Mouse (Mus musculus): ENCODE data around the gene Osgin1. TPM values are rescaled to one million over a fixed set of nuclear protein-coding genes. Genes with fewer than 3 reads are reported as not detected.

Osgin1 gene
- 10 to 100 TPM in 1 of 2 experiments, 1 to 10 TPM in 1; 6.6 to 26.9 TPM for polyA plus RNA-seq (2012; fragmentation: generic; extraction: Trizol)

DNA sequence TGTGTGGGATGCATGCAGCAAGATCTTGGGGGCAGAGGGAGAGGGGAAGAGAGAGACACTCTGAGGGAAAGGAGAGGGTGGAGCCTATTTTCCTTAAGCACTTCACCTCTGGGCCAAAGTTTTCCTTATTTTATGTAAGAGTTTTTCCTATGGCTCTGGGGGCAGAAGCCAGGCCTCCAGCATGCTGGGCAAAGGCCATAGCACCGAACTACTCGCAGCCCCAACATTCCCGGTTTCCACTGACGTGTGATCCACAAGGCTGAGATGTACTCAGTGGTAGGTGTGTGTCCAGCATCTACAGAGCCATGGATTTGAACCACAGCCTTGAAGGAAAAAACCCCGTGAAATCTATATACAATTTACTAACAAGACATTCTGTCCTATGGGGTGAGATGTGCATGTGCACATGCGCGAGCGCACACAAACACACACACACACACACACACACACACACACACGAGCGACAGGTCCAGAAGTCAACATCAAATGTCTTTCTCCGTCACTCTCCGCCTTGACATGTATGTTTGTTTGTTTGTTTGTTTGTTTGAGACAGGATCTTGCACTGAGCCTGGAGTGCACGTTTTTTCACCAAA, at the start of gene Osgin1:
Osgin1 (plus strand) TSS at position 543 of the 593 bp plus-strand sequence.

DNA sequence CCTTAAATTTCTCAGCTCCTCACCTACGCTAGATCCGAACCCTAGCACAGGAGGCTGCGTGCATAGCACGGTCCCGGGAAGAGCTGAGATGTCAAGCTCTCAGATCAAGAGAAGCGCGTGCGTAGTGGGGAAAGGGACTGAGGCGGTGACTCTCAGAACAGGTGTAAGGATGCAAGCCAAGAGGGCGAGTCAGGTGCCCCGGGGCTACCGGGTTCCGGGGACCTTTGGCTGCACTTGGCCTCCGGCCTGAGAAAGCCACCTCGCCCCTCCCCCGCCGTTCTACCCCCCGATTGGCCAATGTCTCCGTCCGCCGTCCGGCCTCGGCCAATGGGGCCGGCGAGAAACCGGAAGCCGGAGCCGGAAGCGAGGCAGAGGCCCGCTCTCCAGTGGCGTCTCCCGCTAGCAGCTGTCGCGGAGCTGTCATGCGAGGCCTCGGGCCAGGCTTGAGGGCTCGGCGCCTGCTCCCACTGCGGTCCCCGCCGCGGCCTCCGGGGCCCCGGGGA, 39.3 kb upstream of the Osgin1 start, which contains the start of gene Mlycd:
Mlycd (plus strand) TSS at position 355 of the 503 bp plus-strand sequence.

DNA sequence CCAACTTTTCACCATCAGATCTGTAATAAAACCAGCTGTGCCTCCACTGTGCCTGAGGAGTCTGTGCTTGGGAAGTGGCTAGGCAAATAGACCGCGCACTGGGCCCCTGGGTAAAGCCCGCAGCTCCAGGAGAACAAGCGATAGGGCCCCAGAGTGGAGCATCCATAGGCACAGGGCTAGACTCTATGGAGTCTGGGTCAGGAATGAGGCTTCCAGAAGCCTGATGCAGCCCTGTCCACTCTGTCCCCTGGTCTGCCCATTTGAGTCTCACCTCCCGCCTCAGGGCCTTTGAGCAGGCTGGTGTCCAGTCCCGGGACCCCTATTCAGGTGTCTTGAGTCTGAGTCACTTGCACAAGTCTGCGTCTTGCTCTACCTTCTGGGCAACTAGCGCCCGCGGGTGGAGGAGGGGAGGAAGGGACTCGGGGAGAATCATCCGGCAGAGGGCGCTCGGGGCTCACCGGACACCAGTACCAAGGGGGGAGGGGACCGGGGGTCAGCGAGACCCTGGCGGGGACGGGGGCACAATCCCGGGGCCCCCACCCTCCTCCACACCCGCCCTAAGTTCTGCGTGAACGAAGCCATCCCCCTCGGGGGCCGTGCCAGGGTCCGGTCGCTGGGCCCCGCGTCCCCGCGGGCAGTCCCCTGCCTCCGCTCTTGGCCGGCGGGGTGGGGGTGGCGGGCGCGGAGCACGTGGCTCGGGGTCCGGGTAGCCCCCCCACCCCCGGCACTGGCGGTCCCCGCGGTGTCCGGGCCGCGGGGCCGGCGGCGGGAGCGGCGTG, 12.5 kb downstream of the Osgin1 start, which contains the start of gene Necab2:
Necab2 (plus strand) TSS at position 509 of the 779 bp plus-strand sequence.

Other genes starting within 250 kb of the Osgin1 start
- 100 to 1,000 TPM in 1 of 2 experiments, 10 to 100 TPM in 1; 80.9 to 274 TPM for gene Hsbp1, start 89.6 kb upstream of the Osgin1 start, polyA plus RNA-seq (2012; fragmentation: generic; extraction: Trizol)
- gene Mlycd, start 39.2 kb upstream of the Osgin1 start, polyA plus RNA-seq (2012; fragmentation: generic; extraction: Trizol) = 10 to 100 TPM in 1 of 2 experiments, 1 to 10 TPM in 1; 4.3 to 16.0 TPM
- gene Necab2, start 12.6 kb downstream of the Osgin1 start, polyA plus RNA-seq (2012; fragmentation: generic; extraction: Trizol) = under 1 TPM; 0.02 to 0.05 TPM
- gene Slc38a8, start 67.6 kb downstream of the Osgin1 start, polyA plus RNA-seq (2012; fragmentation: generic; extraction: Trizol) = under 1 TPM in 1 of 2 experiments, not detected in 1; 0.07 TPM
- gene Mbtps1, start 124.6 kb downstream of the Osgin1 start, polyA plus RNA-seq (2012; fragmentation: generic; extraction: Trizol) = 100 to 1,000 TPM in 1 of 2 experiments, 10 to 100 TPM in 1; 18.3 to 106 TPM
- 10 to 100 TPM in 1 of 2 experiments, 1 to 10 TPM in 1; 5.9 to 13.4 TPM for gene Hsdl1, start 141.1 kb downstream of the Osgin1 start, polyA plus RNA-seq (2012; fragmentation: generic; extraction: Trizol)
- gene Dnaaf1, start 141.1 kb downstream of the Osgin1 start, polyA plus RNA-seq (2012; fragmentation: generic; extraction: Trizol) = under 1 TPM; 0.02 to 0.11 TPM
- gene Taf1c, start 171.1 kb downstream of the Osgin1 start, polyA plus RNA-seq (2012; fragmentation: generic; extraction: Trizol) = 1 to 10 TPM; 4.8 to 9.1 TPM
- not detected for gene Adad2, start 178.6 kb downstream of the Osgin1 start, polyA plus RNA-seq (2012; fragmentation: generic; extraction: Trizol)
- not detected for gene Kcng4, start 201.6 kb downstream of the Osgin1 start, polyA plus RNA-seq (2012; fragmentation: generic; extraction: Trizol)
- gene Wfdc1, start 232.2 kb downstream of the Osgin1 start, polyA plus RNA-seq (2012; fragmentation: generic; extraction: Trizol) = under 1 TPM; 0.02 to 0.04 TPM

Data from C3H10T1/2 (cell line).